Mouse (Mus musculus) neural tube, embryonic 15.5 days (tissue): Measurements from ENCODE around the gene Elobl. TPM values are rescaled to one million over a fixed set of nuclear protein-coding genes. Genes with fewer than 3 reads are reported as not detected.

ENCODE experiments used
- ATAC-seq: fragments of 200-750 bp; cut with Nextera tagmentation; 2 replicates; pipeline ENCODE4 v1.8.0; 2017; ENCODE audit warnings: mild to moderate bottlenecking, moderate TSS enrichment, moderate library complexity; ENCODE audit not compliant: low FRiP score
- H3K27ac ChIP-seq: fragments of 300-500 bp; sonication (generic); replicated peaks from 2 replicates; pipeline ENCODE4 v1.5.1; 2015; ENCODE audit warnings: mild to moderate bottlenecking, inconsistent platforms
- H3K27me3 ChIP-seq: fragments of 300-500 bp; sonication (generic); replicated peaks from 2 replicates; pipeline ENCODE4 v1.6.1; 2015; ENCODE audit warnings: inconsistent platforms
- H3K36me3 ChIP-seq: fragments of 300-500 bp; sonication (generic); 2 replicates; pipeline ENCODE4 v1.6.1; 2015; ENCODE audit warnings: inconsistent platforms
- H3K4me1 ChIP-seq: fragments of 300-500 bp; sonication (generic); 2 replicates; pipeline ENCODE4 v1.6.1; 2015; ENCODE audit warnings: inconsistent platforms
- H3K4me2 ChIP-seq: fragments of 300-500 bp; sonication (generic); 2 replicates; pipeline ENCODE4 v1.6.1; 2015; ENCODE audit warnings: inconsistent platforms, mild to moderate bottlenecking, moderate library complexity
- H3K4me3 ChIP-seq: fragments of 300-500 bp; sonication (generic); replicated peaks from 2 replicates; pipeline ENCODE4 v1.5.1; 2015; ENCODE audit warnings: mild to moderate bottlenecking, inconsistent platforms
- H3K9ac ChIP-seq: fragments of 300-500 bp; sonication (generic); replicated peaks from 2 replicates; pipeline ENCODE4 v1.6.1; 2015; ENCODE audit warnings: mild to moderate bottlenecking, inconsistent platforms
- H3K9me3 ChIP-seq: fragments of 300-500 bp; sonication (generic); replicated peaks from 2 replicates; pipeline ENCODE4 v1.6.1; 2016; ENCODE audit warnings: inconsistent platforms
- WGBS: fragments of 180-500 bp; shearing (Covaris S2); methylation state at CpG from one replicate; pipeline ENCODE4 v1.1.7; 2015; ENCODE audit warnings: mixed read lengths; 5-methylcytosine and 5-hydroxymethylcytosine counted together
- polyA plus RNA-seq: library from polyadenylated mRNA; unstranded; fragments of >200 nt; fragmentation: Nextera tagmentation; extraction: Ambion mirVana; gene quantifications from 2 replicates; pipeline ENCODE4 v1.2.1, GENCODE M21; 2015

Elobl gene
- polyA plus RNA-seq, 1 experiment from 2014 or later: not detected

DNA sequence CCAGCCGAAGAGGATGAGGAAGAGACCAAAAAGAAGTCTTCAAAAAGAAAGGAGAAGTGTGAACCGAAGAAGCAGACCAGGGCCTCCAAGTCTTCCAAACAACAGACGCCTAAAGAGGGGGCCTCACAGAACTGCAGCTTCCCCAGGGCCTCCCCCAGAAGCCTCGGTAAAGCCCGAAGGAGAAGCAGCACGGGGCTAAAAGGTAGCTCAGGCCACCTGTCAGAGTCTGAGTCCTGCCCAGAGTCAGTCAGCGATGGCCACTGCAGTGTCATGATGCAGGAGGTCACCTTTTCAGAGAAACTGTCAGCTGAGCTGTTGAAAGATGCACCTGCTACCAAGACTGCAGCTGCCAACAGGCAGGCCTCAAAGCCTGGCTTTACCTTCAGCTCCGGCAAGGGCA is 14.6 kb upstream of the Elobl start:
- no peak overlapping the region for H3K9ac ChIP-seq
- ATAC-seq: no peak

DNA sequence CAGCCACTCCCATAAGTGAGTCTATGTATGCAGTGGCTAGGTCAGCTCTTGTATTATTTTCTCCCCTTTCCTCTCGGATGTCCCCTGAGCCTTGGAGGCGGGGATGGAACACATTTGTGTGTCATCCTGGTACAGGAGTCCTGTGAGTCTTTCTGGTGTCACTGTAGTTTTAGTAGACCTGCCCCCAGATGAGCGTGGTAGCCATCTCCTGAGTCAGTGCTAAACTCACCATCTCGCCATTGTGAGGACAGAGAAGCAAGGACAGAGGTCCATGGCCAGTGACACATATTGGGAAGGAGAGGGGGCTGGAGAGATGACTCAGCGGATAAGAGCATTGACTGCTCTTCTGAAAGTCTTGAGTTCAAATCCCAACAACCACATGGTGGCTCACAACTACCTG is 10.5 kb upstream of the Elobl start:
- 93% methylated on average over 5 of the region's 5 CpGs for WGBS
- H3K4me3 ChIP-seq: no peak overlapping the region
- no peak overlapping the region for H3K27ac ChIP-seq
- no peaks in the 10 kb centered on the region for H3K27me3 ChIP-seq
- H3K36me3 ChIP-seq: peaks cover 10% of the 10 kb centered on the region; the same call in 1 of the 2 replicates
- H3K9me3 ChIP-seq: no peaks in the 10 kb centered on the region
- H3K4me1 ChIP-seq: peaks cover 19% of the 10 kb centered on the region
- no peak for ATAC-seq
- no peak overlapping the region for H3K9ac ChIP-seq
- H3K4me2 ChIP-seq: no peak overlapping the region

More for the DNA sequence above, 14.6 kb upstream of the Elobl start:
- no peaks in the 10 kb centered on the region for H3K9me3 ChIP-seq
- H3K4me3 ChIP-seq: no peak overlapping the region
- H3K27ac ChIP-seq: no peak overlapping the region
- no peaks in the 10 kb centered on the region for H3K27me3 ChIP-seq
- no peaks in the 10 kb centered on the region for H3K4me1 ChIP-seq
- H3K36me3 ChIP-seq: peaks cover 43% of the 10 kb centered on the region
- H3K4me2 ChIP-seq: no peak overlapping the region
- WGBS: 92% methylated on average over 8 of the region's 8 CpGs

DNA sequence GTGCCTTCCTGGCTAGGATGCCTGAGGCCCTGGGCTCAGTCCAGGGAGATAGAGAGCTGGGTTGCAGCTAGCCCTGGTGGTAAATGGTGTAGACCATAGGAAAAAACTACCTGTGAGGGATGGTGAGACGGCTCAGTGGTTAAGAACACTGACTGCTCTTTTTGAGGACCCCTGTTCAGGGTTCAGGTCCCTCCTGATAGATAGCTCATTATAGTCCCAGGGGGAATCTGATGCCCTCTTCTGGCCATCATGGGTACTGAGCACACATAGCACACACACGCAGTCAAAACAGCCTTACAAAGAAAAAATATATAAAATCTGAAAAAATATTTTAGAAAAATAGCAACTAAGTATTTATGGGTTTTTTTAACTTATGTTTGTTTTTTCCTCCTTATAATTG is 9.6 kb upstream of the Elobl start:
- Histone ChIP-seq H3K27ac (no peak overlapping the region), H3K9me3 (no peaks in the 10 kb centered on the region), H3K27me3 (no peaks in the 10 kb centered on the region), H3K36me3 (peaks cover 3% of the 10 kb centered on the region; the same call in 1 of the 2 replicates), H3K4me1 (peaks cover 19% of the 10 kb centered on the region), H3K4me2 (no peak overlapping the region), H3K4me3 (no peak overlapping the region), H3K9ac (no peak overlapping the region)
- no peak for ATAC-seq
- WGBS: 77% methylated on average over 2 of the region's 2 CpGs

DNA sequence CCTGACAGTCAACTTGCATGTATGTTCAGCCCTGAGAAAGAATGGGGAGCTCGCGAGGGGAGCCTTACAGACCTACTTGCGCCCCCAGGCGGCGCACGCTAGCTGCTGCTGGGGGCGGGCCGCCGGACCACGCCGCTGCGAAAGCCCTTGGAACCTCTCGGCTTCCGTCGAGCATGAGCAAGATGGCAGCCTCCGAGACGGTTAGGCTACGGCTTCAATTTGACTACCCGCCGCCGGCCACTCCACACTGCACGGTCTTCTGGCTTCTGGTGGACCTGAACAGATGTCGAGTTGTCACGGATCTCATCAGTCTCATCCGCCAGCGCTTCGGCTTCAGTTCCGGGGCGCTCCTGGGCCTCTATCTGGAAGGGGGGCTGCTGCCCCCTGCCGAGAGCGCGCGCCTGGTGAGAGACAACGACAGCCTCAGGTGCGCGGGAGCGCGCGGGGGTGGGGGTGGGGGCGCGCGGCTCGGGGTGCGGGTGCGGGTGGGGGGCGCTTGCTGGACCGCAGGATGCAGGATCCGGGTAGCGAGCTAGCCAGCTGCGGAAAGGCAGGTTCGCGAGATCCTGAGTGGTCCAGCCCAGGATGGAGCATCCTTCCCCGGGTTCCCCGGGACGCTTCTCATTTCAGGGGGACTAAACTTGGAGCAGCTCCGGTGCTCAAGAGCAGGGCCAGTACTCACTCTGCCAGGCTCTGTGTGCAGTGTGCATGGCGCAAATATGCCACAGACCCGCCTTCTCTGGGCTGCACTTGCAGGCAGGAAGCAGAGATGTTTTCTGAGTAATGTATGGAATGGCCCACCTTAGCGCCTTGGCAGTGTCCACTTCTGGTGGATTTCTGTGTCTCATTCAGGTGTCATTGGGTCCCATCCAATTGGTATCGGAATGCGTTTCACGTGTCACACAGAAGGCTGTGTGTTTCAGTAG is 7.3 kb upstream of the Elobl start:
- peak; percentile 86 for ATAC-seq
- Histone ChIP-seq H3K27ac (peak overlapping the region; percentile 95), H3K4me1 (peaks cover 19% of the 10 kb centered on the region), H3K27me3 (0 out of 2 replicates have a peak, but pooled peaks cover 3% of the 10 kb centered on the region), H3K36me3 (no peaks in the 10 kb centered on the region), H3K4me2 (peak overlapping the region; percentile 69), H3K9me3 (no peaks in the 10 kb centered on the region), H3K4me3 (peak overlapping the region; percentile 72), H3K9ac (peak overlapping the region; percentile 68)
- WGBS: 2% methylated on average over 54 of the region's 62 CpGs

DNA sequence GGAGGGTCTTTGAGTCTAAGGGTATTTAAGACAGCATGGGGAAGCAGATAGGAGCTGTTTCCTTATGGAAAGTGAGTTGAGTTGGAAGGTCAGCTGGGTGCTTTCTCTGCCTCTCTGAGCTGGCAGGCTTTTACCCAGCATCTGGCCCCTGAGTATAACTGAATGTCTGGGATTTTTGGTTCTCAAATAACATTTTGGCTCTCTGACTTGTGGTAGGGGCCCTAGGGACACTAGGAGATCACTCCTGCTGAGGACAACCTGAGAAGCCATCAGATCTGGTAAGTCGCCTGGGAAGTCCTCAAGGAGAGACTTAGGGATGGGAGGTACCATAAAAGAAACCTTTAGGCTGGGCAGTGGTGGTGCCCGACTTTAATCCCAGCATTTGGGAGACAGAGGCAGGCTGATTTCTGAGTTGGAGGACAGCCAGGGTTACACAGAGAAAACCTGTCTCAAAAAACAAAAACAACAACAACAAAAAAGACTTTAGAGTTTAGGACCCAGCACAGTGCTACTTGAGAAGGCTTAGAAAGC is 3.5 kb upstream of the Elobl start, which contains the start of gene Coil:
Gene Coil (plus strand): TSS at position 51 of the 531 bp plus-strand sequence.
- ATAC-seq: no peak
- no peak within 1 kb of the TSS for H3K27ac ChIP-seq
- no peaks in the 10 kb centered on the region for H3K9me3 ChIP-seq
- H3K36me3 ChIP-seq: no peaks in the 10 kb centered on the region
- H3K4me1 ChIP-seq: peaks cover 10% of the 10 kb centered on the region
- no peak within 1 kb of the TSS for H3K4me2 ChIP-seq
- H3K27me3 ChIP-seq: 0 out of 2 replicates have a peak, but pooled peaks cover 3% of the 10 kb centered on the region
- H3K4me3 ChIP-seq: no peak within 1 kb of the TSS
- no peak within 1 kb of the TSS for H3K9ac ChIP-seq
- 37% methylated on average over 2 of the region's 2 CpGs for WGBS

DNA sequence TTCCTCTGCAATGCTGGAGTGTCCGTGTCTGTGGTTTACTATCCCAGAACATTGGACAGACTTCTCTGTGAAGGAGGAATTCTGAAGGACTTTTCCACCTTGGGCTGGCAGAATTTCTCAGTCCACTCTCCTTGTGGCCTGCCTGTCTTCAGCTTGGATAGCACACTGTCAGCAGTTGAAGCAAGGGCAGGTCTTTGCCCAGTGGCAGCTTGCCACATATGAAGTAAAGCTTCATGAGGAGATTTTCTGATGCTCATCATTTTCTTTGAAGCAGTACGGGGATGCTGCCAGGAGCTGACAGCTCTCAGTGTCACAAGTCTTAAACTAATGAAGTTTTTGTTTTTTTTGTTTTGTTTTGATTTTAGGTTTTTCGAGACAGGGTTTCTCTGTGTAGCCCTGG is 7.9 kb downstream of the Elobl start:
- no peak overlapping the region for H3K4me2 ChIP-seq
- no peak overlapping the region for H3K27ac ChIP-seq
- no peak overlapping the region for H3K4me3 ChIP-seq
- WGBS: 81% methylated on average over 3 of the region's 3 CpGs
- ATAC-seq: no peak
- H3K9ac ChIP-seq: no peak overlapping the region
- no peaks in the 10 kb centered on the region for H3K36me3 ChIP-seq
- H3K27me3 ChIP-seq: no peaks in the 10 kb centered on the region
- no peaks in the 10 kb centered on the region for H3K9me3 ChIP-seq
- H3K4me1 ChIP-seq: peaks cover 15% of the 10 kb centered on the region

DNA sequence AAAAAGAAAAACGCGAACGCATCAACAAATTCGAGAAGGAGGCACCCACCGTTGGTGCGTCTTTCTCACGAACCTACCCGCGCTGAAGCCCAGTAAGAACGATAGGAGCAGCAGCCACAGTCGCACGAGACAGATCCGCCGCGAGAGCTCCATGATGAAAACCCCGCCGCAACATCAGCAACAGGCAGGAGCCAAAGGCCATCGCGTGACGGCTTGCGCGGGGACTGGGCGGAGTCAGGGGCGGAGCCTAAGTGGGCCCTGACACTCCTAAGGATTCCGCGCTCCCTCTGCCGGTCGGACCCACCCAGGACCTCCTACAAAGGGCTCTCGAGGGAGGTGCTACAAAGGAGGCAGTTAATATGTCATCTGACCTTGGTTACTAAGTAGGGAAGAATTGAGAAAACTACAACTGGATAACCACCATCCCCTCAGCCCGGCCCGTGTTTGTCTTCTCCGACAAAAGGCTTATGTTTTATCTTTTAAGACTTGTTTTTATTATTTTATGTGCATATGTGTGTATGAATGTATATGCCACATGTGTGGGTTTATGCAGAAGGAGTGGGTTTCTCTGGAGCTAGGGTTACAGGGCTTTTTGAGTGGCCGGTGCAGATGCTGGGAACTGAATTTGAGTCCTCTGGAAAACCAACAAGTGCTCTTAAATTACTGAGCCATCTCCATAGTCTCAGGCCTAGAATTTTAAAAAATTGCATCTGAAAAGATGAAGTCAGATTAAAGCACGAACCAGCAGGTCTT is 11.3 kb downstream of the Elobl start, which contains the start of gene Scpep1:
Gene Scpep1 (minus strand): TSS at position 249 of the 753 bp plus-strand sequence.
- peak within 1 kb of the TSS; percentile 56 for H3K4me3 ChIP-seq
- peak within 1 kb of the TSS; percentile 64 for H3K27ac ChIP-seq
- peak; percentile 96 for ATAC-seq
- H3K4me1 ChIP-seq: peaks cover 20% of the 10 kb centered on the region
- H3K36me3 ChIP-seq: no peaks in the 10 kb centered on the region
- no peaks in the 10 kb centered on the region for H3K9me3 ChIP-seq
- H3K4me2 ChIP-seq: peak within 1 kb of the TSS; percentile 59
- peak within 1 kb of the TSS; percentile 56 for H3K9ac ChIP-seq
- 4% methylated on average over 34 of the region's 34 CpGs for WGBS
- H3K27me3 ChIP-seq: no peaks in the 10 kb centered on the region

DNA sequence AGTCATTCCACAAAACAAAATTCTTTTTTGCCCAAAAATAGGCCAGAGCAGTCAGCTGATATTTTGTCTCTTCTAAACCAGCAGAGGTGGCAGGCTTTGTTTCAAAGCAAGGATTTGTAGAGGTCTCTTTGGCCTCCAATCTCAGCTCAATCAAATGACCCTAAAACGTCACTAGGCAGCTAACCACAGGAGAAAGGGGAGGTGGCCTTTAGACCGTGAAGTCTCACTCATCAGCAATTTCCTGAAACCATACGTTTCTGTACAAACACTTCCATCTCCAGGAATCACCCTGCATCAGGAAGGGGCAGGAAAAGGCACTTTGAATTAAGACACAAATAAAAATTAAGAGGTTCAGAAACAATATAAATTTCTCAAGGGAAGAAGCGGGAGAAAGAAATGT is 11.9 kb downstream of the Elobl start:
- Histone ChIP-seq H3K4me1 (peaks cover 20% of the 10 kb centered on the region), H3K27me3 (no peaks in the 10 kb centered on the region), H3K9me3 (no peaks in the 10 kb centered on the region), H3K4me2 (peak overlapping the region; percentile 59), H3K36me3 (no peaks in the 10 kb centered on the region), H3K4me3 (peak overlapping the region; percentile 56), H3K9ac (peak overlapping the region; percentile 56), H3K27ac (peak overlapping the region; percentile 64)
- 4% methylated on average over 4 of the region's 4 CpGs for WGBS
- peak; percentile 61; the same call in 1 of the 2 replicates for ATAC-seq

DNA sequence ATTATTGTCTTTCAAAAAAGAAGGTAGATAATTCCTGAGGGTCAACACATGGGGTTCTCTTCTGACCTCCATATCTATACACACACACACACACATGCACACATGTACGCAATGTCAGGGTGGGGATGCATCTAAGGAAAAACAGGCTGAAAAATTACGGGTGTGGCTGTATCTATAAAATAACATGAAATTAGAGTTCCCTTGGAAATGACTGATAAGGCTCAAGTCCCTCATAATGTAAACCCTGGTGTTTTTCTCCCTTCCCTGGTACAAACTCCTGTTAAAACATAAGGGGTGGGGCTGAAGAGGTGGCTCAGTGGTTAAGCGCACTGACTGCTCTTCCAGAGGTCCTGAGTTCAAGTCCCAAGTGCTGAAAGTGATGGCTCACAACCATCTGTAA is 13.1 kb downstream of the Elobl start:
- no peak for ATAC-seq
- Histone ChIP-seq H3K9me3 (no peaks in the 10 kb centered on the region), H3K36me3 (peaks cover 3% of the 10 kb centered on the region; the same call in 1 of the 2 replicates), H3K27ac (no peak overlapping the region), H3K27me3 (no peaks in the 10 kb centered on the region), H3K4me1 (peaks cover 20% of the 10 kb centered on the region), H3K9ac (no peak overlapping the region), H3K4me3 (no peak overlapping the region), H3K4me2 (peak overlapping the region; percentile 59)
- WGBS: 92% methylated on average over 3 of the region's 3 CpGs

DNA sequence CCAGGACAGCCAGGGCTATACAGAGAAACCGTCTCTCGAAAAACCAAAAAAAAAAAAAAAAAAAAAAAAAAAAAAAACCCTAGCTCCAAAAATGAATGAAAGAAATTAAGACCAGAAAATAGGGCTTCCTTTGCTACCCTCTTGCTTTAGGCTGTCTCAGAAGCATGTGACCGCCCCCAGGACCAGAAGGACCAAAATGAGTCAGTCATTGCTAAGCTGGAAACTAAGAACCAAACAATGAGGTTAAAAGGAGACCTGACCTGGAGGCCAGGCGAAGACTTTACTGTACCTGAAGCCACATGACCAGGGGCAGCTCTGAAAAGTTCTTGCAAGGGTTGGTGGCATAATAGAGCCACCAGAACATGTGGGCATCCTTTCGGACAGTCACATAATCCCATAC is 14.6 kb downstream of the Elobl start:
- no peaks in the 10 kb centered on the region for H3K9me3 ChIP-seq
- no peak overlapping the region for H3K4me3 ChIP-seq
- H3K27ac ChIP-seq: no peak overlapping the region
- peaks cover 20% of the 10 kb centered on the region for H3K4me1 ChIP-seq
- no peak overlapping the region for H3K9ac ChIP-seq
- ATAC-seq: no peak
- H3K27me3 ChIP-seq: no peaks in the 10 kb centered on the region
- no peak overlapping the region for H3K4me2 ChIP-seq
- 96% methylated on average over 5 of the region's 5 CpGs for WGBS
- peaks cover 3% of the 10 kb centered on the region; the same call in 1 of the 2 replicates for H3K36me3 ChIP-seq

DNA sequence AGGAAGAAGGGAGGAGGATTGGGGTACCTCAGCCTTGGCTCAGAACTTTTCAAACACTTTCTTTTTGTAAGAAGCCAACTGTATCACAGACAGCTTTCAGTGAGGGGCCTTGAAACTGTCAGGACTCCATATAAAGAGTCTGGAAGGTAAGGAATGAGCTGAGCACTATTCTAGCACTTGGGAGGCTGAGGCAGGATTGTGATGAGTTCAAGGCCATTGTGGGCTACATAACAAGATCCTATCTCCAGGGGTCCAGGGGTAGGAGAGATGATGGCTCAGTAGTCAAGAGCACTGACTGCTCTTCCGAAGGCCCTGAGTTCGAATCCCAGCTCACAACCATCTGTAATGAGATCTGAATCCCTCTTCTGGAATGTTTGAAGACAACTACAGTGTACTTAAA is 15.2 kb downstream of the Elobl start:
- no peak for ATAC-seq
- no peak overlapping the region for H3K27ac ChIP-seq
- H3K9me3 ChIP-seq: no peaks in the 10 kb centered on the region
- H3K27me3 ChIP-seq: no peaks in the 10 kb centered on the region
- H3K4me1 ChIP-seq: peaks cover 20% of the 10 kb centered on the region
- H3K36me3 ChIP-seq: peaks cover 9% of the 10 kb centered on the region
- 97% methylated on average over 2 of the region's 2 CpGs for WGBS
- no peak overlapping the region for H3K4me3 ChIP-seq
- no peak overlapping the region for H3K4me2 ChIP-seq
- H3K9ac ChIP-seq: no peak overlapping the region
